Mouse (Mus musculus) ovary, adult 18-20 months (tissue): Measurements from ENCODE around the gene Zrsr1.

Source experiments
- DNase-seq: peaks from one replicate; pipeline ENCODE4 v3.0.0; 2022; ENCODE audit warnings: low spot score, mixed read lengths

The Zrsr1 gene

DNA sequence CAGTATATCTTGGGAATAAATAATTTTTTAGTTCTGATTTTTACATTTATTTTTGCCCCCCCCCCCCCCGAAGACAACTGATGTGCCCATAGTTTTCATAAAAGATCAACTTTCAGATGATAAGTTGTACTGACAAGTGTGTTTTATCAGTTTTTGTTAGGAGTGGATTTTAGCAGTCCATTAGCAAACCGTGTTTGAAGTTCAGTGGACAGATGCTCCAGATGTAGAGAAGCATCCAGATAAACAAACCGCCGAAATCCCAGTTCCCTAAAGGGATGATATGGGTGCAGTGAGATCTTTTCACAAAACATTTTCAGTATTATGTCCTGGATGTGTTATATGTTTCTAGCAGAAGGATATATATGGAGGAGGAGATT is 37.0 kb downstream of the Zrsr1 start:
- DNase-seq: no peak

DNA sequence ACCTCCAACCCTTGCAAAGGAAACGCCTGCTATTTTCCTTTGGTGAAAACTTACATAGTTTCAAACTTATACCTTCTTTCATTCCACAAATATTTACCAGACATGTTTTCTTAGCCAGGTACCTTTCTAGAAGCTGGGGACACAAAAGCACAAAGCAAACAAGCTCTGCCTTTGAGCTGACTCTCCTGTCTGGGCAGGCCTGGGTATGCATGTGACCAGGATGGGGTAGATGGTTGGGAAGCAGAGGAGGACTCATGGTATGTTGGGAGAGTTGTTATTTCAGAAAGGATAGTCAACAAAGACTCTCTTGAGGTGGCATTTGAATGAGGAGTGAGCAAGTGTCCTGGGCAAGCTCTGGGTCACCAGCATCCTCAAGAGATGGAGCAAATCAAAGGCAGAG is 41.3 kb downstream of the Zrsr1 start:
- DNase-seq: no peak

GRCm38 (mm10) chr11:23013580-23014294 is 41.9 kb downstream of the Zrsr1 start:
- DNase-seq: no peak

GRCm38 (mm10) chr11:23014996-23015395 is 43.2 kb downstream of the Zrsr1 start:
- DNase-seq: no peak

GRCm38 (mm10) chr11:23017943-23018342 is 46.1 kb downstream of the Zrsr1 start:
- DNase-seq: no peak

- peak; percentile 34 for DNase-seq
These were observed 48.4 kb downstream of the Zrsr1 start for GRCm38 (mm10) chr11:23020116-23020770.

DNA sequence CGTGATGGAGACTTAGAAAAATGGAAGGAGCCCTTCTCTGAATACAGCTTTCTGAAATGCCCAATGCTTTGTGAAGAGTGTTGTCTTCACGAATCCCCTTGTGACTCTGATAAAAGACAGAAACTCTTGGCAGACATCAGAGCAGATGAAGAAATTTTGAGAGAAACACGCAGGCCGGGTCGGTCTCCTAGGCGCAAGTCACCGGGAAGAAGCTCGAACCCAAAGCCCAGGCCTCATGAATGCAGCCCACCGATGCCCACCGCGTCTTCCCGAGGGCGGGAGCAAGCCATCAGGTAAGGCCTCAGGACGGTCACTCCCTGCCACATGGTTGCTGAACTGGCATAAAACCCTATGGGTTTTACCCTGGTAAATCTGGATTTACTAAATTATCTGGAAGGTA is 49.0 kb downstream of the Zrsr1 start:
- DNase-seq: no peak

DNA sequence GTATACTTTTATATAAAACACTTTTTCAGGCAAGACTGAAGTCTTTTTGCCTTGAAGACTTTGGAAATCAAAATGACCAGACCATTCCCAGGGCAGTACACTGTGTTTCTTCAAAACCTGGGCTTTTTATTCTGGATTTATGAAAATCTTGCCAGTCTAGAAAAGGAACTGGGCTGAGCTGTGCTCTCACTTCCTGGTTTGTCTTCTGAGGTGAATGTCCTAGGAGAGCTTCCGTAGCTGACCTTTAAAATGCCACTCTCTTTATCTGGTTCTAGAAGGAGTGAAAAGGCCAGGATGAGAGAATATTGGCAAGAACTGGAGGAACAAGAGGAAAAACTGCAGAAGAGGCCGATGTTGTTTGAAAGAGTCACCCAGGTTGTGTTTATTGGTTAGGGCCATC is 51.4 kb downstream of the Zrsr1 start:
- no peak for DNase-seq

DNA sequence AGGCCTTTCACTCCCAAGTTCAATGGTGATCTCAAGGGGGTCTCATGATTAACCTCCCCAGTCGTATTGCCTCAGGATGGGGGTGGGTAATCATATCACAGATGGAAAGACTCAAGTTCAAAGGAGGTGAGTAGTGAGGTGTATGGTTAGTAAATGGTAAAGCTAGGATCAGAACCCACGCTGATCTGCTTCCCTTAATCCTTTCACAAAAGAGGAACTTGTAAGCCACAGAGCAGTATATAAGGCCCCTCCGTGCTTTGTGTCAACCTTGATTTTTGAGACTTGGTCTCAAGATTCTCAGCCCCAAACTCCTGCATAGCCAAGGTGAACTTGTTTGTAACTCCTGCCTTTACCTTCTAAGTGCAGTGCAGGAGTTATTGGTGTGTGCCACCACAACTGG is 52.4 kb downstream of the Zrsr1 start:
- no peak for DNase-seq
